Mouse (Mus musculus) intestine, embryonic 14.5 days (tissue): ENCODE results near the gene Dcaf8. TPM values are rescaled to one million over a fixed set of nuclear protein-coding genes. Genes with fewer than 3 reads are reported as not detected.
A peak's percentile ranks its signal among the peaks of the same experiment; 100 is the strongest.

ENCODE experiments used
- ATAC-seq: fragments of 200-750 bp; cut with Nextera tagmentation; replicated peaks from 2 replicates; pipeline ENCODE4 v1.8.0; 2017; ENCODE audit warnings: low read depth, moderate number of reproducible peaks, moderate TSS enrichment, moderate library complexity; ENCODE audit not compliant: low FRiP score, low TSS enrichment
- DNase-seq: peaks from one replicate; pipeline ENCODE4 v3.0.0-alpha.2; 2018; ENCODE audit warnings: low spot score
- H3K27ac ChIP-seq: fragments of 300-500 bp; sonication (generic); 2 replicates; pipeline ENCODE4 v1.5.1; 2014; ENCODE audit warnings: low read depth, mild to moderate bottlenecking, control low read depth
- H3K27me3 ChIP-seq: fragments of 300-500 bp; sonication (generic); replicated peaks from 2 replicates; pipeline ENCODE4 v1.6.1; 2014; ENCODE audit warnings: low read length, control low read depth; ENCODE audit not compliant: control insufficient read depth, insufficient read depth
- H3K36me3 ChIP-seq: fragments of 300-500 bp; sonication (generic); 2 replicates; pipeline ENCODE4 v1.6.1; 2014; ENCODE audit warnings: low read length, control low read depth; ENCODE audit not compliant: control insufficient read depth, insufficient read depth
- H3K4me1 ChIP-seq: fragments of 300-500 bp; sonication (generic); replicated peaks from 2 replicates; pipeline ENCODE4 v1.6.1; 2014; ENCODE audit warnings: low read length, control low read depth, mixed read lengths; ENCODE audit not compliant: control insufficient read depth, insufficient read depth
- H3K4me2 ChIP-seq: fragments of 300-500 bp; sonication (generic); 2 replicates; pipeline ENCODE4 v1.6.1; 2014; ENCODE audit warnings: low read length
- H3K4me3 ChIP-seq: fragments of 300-500 bp; sonication (generic); 2 replicates; pipeline ENCODE4 v1.5.1; 2014; ENCODE audit warnings: low read depth, low read length, control low read depth, mixed read lengths
- H3K9ac ChIP-seq: fragments of 300-500 bp; sonication (generic); 2 replicates; pipeline ENCODE4 v1.6.1; 2014; ENCODE audit warnings: mild to moderate bottlenecking, low read length
- H3K9me3 ChIP-seq: fragments of 300-500 bp; sonication (generic); 2 replicates; pipeline ENCODE4 v1.6.1; 2016; ENCODE audit warnings: low read length, control low read depth; ENCODE audit not compliant: control insufficient read depth
- WGBS: fragments of 180-500 bp; shearing (Covaris S2); extraction: QIAGEN DNeasy Blood & Tissue Kit; methylation state at CpG from one replicate; pipeline ENCODE4 v1.1.7; 2014; 5-methylcytosine and 5-hydroxymethylcytosine counted together
- polyA plus RNA-seq: library from polyadenylated mRNA; unstranded; fragments of >200 nt; fragmentation: Nextera tagmentation; extraction: Ambion mirVana; gene quantifications from 2 replicates; pipeline ENCODE4 v1.2.1, GENCODE M21; 2014

The Dcaf8 gene
- polyA plus RNA-seq, 1 experiment from 2014 or later: 102 TPM

DNA sequence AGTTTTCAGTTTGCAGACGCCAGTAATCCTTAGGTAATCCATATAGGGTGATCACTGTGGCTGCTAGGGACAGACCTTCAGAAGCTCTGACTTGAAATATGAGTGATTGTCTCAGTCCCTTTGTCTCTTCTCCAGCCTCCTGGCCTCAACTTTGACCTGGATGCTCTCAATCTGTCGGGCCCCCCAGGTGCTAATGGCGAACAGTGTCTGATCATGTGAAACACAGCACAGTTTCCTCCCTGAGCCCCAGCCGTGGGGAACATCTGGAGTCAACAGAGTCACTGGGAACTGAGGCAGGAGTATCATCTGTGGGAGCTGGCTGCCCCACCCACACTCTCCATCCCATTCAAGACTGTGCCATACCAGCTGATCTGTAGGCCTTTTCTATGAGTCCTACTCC lies 13.8 kb upstream of the Dcaf8 start:
- H3K36me3 ChIP-seq: peaks cover 73% of the 10 kb centered on the region
- no peak overlapping the region for H3K4me2 ChIP-seq
- no peaks in the 10 kb centered on the region for H3K4me1 ChIP-seq
- no peak overlapping the region for H3K27ac ChIP-seq
- 84% methylated on average over 4 of the region's 4 CpGs for WGBS
- H3K27me3 ChIP-seq: no peaks in the 10 kb centered on the region
- H3K4me3 ChIP-seq: no peak overlapping the region
- no peak for DNase-seq
- H3K9ac ChIP-seq: no peak overlapping the region
- no peak for ATAC-seq
- no peaks in the 10 kb centered on the region for H3K9me3 ChIP-seq

DNA sequence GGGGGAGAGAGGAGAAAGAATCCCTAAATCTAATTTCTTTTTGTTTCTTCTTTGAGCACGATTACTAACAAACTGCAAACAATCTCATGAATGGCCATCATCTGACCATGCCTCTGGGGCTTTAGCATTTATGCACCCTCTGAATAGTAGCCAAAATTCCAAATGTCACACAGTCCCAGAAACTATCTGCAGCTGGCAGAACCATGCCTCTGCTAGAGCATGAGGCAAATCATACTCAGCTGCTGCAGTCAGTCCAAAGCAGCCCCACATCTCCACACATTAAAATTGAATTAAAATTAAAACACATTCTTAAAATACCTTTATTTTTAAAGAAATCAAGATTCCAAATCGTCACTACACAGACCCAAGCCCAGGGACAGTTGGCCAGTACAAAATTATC lies 7.7 kb upstream of the Dcaf8 start:
- peaks cover 14% of the 10 kb centered on the region for H3K36me3 ChIP-seq
- DNase-seq (no peak), ATAC-seq (no peak)
- H3K9me3 ChIP-seq: no peaks in the 10 kb centered on the region
- no peaks in the 10 kb centered on the region for H3K4me1 ChIP-seq
- H3K4me3 ChIP-seq: no peak overlapping the region
- 83% methylated on average over 2 of the region's 2 CpGs for WGBS
- no peak overlapping the region for H3K27ac ChIP-seq
- H3K27me3 ChIP-seq: no peaks in the 10 kb centered on the region
- no peak overlapping the region for H3K9ac ChIP-seq
- H3K4me2 ChIP-seq: no peak overlapping the region

DNA sequence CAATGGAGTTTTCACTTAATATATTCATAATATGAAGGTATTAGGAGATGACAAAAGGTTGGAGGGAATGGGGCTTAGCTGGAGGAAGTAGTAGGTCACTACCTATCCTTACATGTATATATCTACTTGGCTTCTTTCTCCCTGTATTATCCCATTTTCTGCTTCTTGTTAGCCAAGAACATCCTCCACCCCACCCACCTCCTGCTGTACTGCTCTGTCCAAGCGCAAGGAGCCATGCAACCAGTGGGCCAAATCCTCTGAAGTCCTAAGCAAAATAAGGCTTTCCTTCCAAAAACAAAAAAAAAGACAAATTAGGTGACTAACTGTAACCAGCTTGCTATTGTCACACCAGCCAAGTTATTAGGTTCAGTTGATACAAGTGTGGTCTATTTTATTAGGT lies 7.1 kb upstream of the Dcaf8 start:
- ATAC-seq: no peak
- Histone ChIP-seq H3K36me3 (peaks cover 7% of the 10 kb centered on the region), H3K4me3 (no peak overlapping the region), H3K9ac (no peak overlapping the region), H3K27ac (0 out of 2 replicates have a peak overlapping the region, but pooled peaks have one; percentile 27), H3K4me2 (no peak overlapping the region), H3K27me3 (no peaks in the 10 kb centered on the region), H3K9me3 (no peaks in the 10 kb centered on the region), H3K4me1 (no peaks in the 10 kb centered on the region)
- DNase-seq: no peak
- 89% methylated on average over 1 of the region's 1 CpGs for WGBS

DNA sequence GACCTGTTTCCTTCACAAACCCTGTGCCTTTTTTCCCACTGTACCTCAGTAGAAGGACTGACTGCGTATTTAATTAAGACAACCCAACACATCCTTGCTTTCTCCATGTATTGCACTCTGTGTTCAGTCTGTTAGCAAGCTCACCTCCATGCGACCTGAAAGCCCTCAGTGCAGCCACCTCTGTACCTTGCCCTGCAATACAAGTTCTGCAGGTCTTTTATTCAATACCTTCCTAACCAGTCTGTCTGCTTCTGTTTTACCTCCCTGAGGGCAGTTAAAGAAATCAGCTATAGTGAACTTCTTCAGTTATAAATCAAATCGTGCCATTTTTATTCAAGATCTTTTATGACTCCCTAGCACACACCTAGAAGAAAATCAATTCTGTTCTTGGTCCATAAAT lies 6.4 kb upstream of the Dcaf8 start:
- DNase-seq (no peak), ATAC-seq (peak; percentile 52)
- H3K27me3 ChIP-seq: no peaks in the 10 kb centered on the region
- H3K36me3 ChIP-seq: 0 out of 2 replicates have a peak, but pooled peaks cover under 1% of the 10 kb centered on the region
- H3K4me2 ChIP-seq: no peak overlapping the region
- H3K4me1 ChIP-seq: no peaks in the 10 kb centered on the region
- H3K27ac ChIP-seq: no peak overlapping the region
- no peak overlapping the region for H3K9ac ChIP-seq
- no peak overlapping the region for H3K4me3 ChIP-seq
- 65% methylated on average over 3 of the region's 3 CpGs for WGBS
- H3K9me3 ChIP-seq: no peaks in the 10 kb centered on the region

DNA sequence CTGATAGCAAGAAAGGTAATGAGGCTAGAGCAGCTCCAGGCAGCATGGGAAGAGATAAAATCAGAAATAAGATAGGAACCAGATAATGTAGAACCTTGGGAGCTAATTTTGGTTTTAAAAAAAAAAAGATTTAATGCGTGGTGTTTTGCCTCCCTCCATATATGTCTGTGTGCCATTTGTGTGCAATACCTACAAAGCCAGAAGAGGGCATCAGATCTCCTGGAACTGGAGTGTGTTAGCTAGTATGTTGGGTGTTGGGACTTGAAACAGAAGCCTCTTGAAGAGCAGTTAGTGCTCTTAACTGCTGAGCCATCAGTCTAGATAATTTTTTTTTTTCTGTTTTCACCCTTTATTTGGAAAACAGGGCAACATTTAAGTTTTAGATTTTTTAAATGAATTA lies 4.3 kb upstream of the Dcaf8 start:
- 21% methylated on average over 1 of the region's 1 CpGs for WGBS
- no peak for DNase-seq
- H3K9ac ChIP-seq: no peak overlapping the region

DNA sequence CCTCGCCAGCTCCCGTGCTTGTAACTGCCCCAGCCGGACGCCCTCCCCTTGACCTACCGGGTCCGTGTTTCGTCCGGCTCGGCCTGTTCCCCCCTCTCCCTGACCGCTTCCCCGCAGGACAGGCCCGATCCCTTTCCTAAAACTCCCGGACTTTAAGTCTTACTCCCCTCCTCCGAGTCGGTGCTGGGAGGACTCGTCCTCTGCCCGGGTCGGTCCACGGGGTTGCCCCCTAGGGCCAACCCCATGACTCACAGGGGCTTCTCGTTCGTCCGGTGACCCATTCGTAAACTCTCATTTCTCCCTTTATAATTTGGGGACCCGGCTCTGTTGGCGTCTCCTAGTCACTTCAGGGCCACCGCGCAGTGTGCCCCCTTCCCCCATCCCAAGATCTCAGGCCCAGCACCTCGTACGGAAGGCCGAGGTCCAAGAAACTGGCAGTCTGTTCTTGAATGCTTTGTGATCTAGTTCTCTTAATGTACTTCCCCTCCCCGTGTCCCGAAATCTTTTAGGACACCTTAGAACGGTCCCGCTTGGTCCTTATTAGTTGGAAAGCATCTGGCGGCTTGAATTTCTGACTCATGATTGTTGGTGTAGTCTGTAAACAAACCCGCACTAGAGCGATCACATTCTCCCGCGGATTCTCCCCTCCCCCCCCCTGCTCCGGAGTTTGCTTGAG lies 533 bp downstream of the Dcaf8 start:
- no peaks in the 10 kb centered on the region for H3K27me3 ChIP-seq
- WGBS: under 1% methylated on average over 40 of the region's 40 CpGs
- peaks cover 12% of the 10 kb centered on the region; the same call in 1 of the 2 replicates for H3K4me1 ChIP-seq
- H3K27ac ChIP-seq: peak overlapping the region; percentile 98
- ATAC-seq (peak; percentile 68), DNase-seq (peak; percentile 85)
- peak overlapping the region; percentile 74 for H3K4me2 ChIP-seq
- peaks cover 33% of the 10 kb centered on the region for H3K36me3 ChIP-seq
- no peaks in the 10 kb centered on the region for H3K9me3 ChIP-seq
- H3K4me3 ChIP-seq: peak overlapping the region; percentile 95
- peak overlapping the region; percentile 100 for H3K9ac ChIP-seq

More for the DNA sequence above, 4.3 kb upstream of the Dcaf8 start:
- 0 out of 2 replicates have a peak, but pooled peaks cover 3% of the 10 kb centered on the region for H3K4me1 ChIP-seq
- no peak overlapping the region for H3K4me3 ChIP-seq
- H3K27me3 ChIP-seq: no peaks in the 10 kb centered on the region
- H3K9me3 ChIP-seq: no peaks in the 10 kb centered on the region
- no peak overlapping the region for H3K27ac ChIP-seq
- H3K4me2 ChIP-seq: no peak overlapping the region
- no peaks in the 10 kb centered on the region for H3K36me3 ChIP-seq
- ATAC-seq: no peak

DNA sequence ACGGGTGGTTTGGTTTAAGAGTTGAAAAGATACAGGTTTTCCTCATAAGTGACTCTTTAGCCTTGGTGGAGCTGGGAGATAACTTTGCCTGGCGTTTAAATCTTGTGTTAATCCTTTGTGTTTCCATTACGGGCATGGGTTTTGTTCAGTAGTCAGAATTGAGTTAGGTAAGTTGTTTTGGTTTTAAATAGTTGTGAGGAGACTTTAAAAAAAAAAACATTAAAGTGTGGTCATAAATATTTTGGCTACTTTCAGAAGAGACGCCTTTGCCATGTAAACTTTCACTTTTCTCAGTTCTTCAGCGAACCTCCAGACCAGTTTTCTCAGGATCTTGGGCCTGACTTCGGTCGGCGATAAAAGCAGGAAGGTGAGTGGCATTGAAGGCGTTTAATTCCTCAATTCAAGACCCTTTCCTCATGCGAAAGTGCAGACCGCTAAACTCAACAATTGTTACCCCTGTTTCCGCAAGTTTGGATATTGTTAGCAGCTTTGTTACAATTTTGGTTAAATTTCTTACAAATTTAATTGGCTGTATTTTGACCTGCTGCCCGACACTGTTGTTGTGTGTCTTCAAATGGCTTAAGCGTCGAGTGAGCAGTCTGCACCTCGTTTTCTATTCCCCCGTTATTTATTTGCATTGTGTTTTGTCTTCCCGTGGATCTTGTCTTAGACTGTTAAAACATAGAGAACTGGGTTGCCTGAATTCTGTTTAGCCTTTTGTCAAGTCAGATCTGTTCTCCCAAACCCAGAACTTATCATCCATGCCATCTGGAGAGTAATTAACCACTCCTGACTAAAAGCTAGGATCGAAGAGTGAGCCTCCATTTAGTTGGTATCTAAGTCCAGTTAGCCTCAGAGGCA lies 1.3 kb downstream of the Dcaf8 start:
- peak overlapping the region; percentile 100 for H3K9ac ChIP-seq
- peaks cover 40% of the 10 kb centered on the region for H3K36me3 ChIP-seq
- peak overlapping the region; percentile 95 for H3K4me3 ChIP-seq
- DNase-seq: peak; percentile 60
- 6% methylated on average over 19 of the region's 19 CpGs for WGBS
- peak overlapping the region; percentile 74 for H3K4me2 ChIP-seq
- no peaks in the 10 kb centered on the region for H3K27me3 ChIP-seq
- H3K9me3 ChIP-seq: no peaks in the 10 kb centered on the region
- H3K27ac ChIP-seq: peak overlapping the region; percentile 98
- peaks cover 12% of the 10 kb centered on the region; the same call in 1 of the 2 replicates for H3K4me1 ChIP-seq
- no peak for ATAC-seq

DNA sequence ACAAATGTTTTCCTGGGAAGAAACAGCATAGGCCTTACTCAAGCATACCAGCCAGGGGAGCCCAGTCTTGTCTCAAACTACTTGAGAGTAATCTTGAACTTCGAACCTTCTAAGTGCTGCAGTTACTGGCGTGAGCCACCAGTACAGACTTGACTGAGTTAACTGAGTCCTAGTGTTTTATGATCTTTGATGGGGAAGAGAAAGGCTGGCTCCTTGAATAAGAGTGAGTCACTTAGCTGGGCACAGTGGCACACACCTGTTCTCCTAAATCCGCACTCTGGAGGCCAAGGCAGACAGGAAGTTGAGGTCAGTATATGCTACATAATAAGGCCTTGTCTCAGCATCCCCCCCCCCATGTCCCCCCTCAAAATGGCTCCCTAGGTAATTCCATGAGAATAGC lies 6.7 kb downstream of the Dcaf8 start:
- no peak; the same call in 1 of the 2 replicates for ATAC-seq
- 86% methylated on average over 3 of the region's 3 CpGs for WGBS

More for the DNA sequence above, 6.7 kb downstream of the Dcaf8 start:
- Histone ChIP-seq H3K27me3 (no peaks in the 10 kb centered on the region), H3K9me3 (no peaks in the 10 kb centered on the region), H3K9ac (no peak overlapping the region), H3K4me3 (no peak overlapping the region), H3K4me1 (peaks cover 10% of the 10 kb centered on the region), H3K27ac (no peak overlapping the region), H3K36me3 (peaks cover 67% of the 10 kb centered on the region), H3K4me2 (no peak overlapping the region)
- no peak for DNase-seq
